ENCODE assay signal across 20 mouse cellular contexts in genomic region chr19:50490721-50491120, GRCm38 (mm10).
DNase-seq lines count a peak whose midpoint lies in the region; ATAC-seq and TF ChIP-seq lines count a peak whose summit lies in the region.
"Had no signal": no experiment of that assay in that cellular context is flagged by ENCODE, and none has a peak within 500 bp of the region (broad histone marks: within the 10 kb centered on the region; RNA-seq: fewer than 3 reads in every experiment).

No protein-coding gene starts in this region.

- no peak overlapping the region for H3K4me3 ChIP-seq in forebrain, embryonic 13.5 days
- H3K4me3 ChIP-seq in forebrain, embryonic 12.5 days (replicated peaks): no peak overlapping the region
- no peak overlapping the region for H3K4me3 ChIP-seq in kidney, postnatal 0 days (replicated peaks; ENCODE audit: low read depth, low read length)
- no peak overlapping the region for H3K4me3 ChIP-seq in neural tube, embryonic 12.5 days
- no peak overlapping the region for H3K4me3 ChIP-seq in neural tube, embryonic 15.5 days (replicated peaks)
- H3K4me3 ChIP-seq: embryonic facial prominence, embryonic 10.5 days; heart, embryonic 12.5 days; hindbrain, embryonic 10.5 days had no signal

- no peak overlapping the region for H3K9ac ChIP-seq in forebrain, embryonic 13.5 days
- no peak overlapping the region for H3K9ac ChIP-seq in forebrain, embryonic 12.5 days
- H3K9ac ChIP-seq in kidney, postnatal 0 days (ENCODE audit: low read depth, low read length): no peak overlapping the region
- no peak overlapping the region for H3K9ac ChIP-seq in neural tube, embryonic 12.5 days
- no peak overlapping the region for H3K9ac ChIP-seq in neural tube, embryonic 15.5 days (replicated peaks)
- H3K9ac ChIP-seq: heart, embryonic 12.5 days; hindbrain, embryonic 14.5 days had no signal

- no peak overlapping the region for H3K27ac ChIP-seq in forebrain, embryonic 13.5 days
- H3K27ac ChIP-seq in forebrain, embryonic 12.5 days: no peak overlapping the region
- H3K27ac ChIP-seq in kidney, postnatal 0 days: no peak overlapping the region
- no peak overlapping the region for H3K27ac ChIP-seq in neural tube, embryonic 12.5 days
- H3K27ac ChIP-seq in neural tube, embryonic 15.5 days (replicated peaks): no peak overlapping the region
- H3K27ac ChIP-seq: embryonic facial prominence, embryonic 10.5 days; hindbrain, embryonic 10.5 days; hindbrain, embryonic 14.5 days had no signal

- peaks cover 38% of the 10 kb centered on the region for H3K4me1 ChIP-seq in forebrain, embryonic 13.5 days
- peaks cover 18% of the 10 kb centered on the region for H3K4me1 ChIP-seq in forebrain, embryonic 12.5 days
- H3K4me1 ChIP-seq in kidney, postnatal 0 days (replicated peaks; ENCODE audit: insufficient read depth, low read length): no peaks in the 10 kb centered on the region
- H3K4me1 ChIP-seq in neural tube, embryonic 12.5 days: peaks cover 8% of the 10 kb centered on the region; the same call in 1 of the 2 replicates
- H3K4me1 ChIP-seq in neural tube, embryonic 15.5 days: peaks cover 30% of the 10 kb centered on the region
- H3K4me1 ChIP-seq: embryonic facial prominence, embryonic 10.5 days had no signal

- H3K4me2 ChIP-seq in forebrain, embryonic 13.5 days: no peak overlapping the region
- no peak overlapping the region for H3K4me2 ChIP-seq in forebrain, embryonic 12.5 days
- H3K4me2 ChIP-seq in kidney, postnatal 0 days (ENCODE audit: low read length): no peak overlapping the region
- no peak overlapping the region for H3K4me2 ChIP-seq in neural tube, embryonic 12.5 days (replicated peaks)
- H3K4me2 ChIP-seq in neural tube, embryonic 15.5 days: no peak overlapping the region
- H3K4me2 ChIP-seq: heart, embryonic 12.5 days; hindbrain, embryonic 14.5 days had no signal

- H3K9me3 ChIP-seq in forebrain, embryonic 13.5 days (replicated peaks): no peaks in the 10 kb centered on the region
- H3K9me3 ChIP-seq in forebrain, embryonic 12.5 days: no peaks in the 10 kb centered on the region
- H3K9me3 ChIP-seq in kidney, postnatal 0 days (replicated peaks; ENCODE audit: low read length): no peaks in the 10 kb centered on the region
- H3K9me3 ChIP-seq in neural tube, embryonic 12.5 days: no peaks in the 10 kb centered on the region
- H3K9me3 ChIP-seq in neural tube, embryonic 15.5 days (replicated peaks): no peaks in the 10 kb centered on the region
- H3K9me3 ChIP-seq: embryonic facial prominence, embryonic 10.5 days; heart, embryonic 12.5 days; hindbrain, embryonic 10.5 days had no signal

- no peak for TF ChIP-seq CTCF in kidney, postnatal 0 days (IDR thresholded peaks at IDR 0.05; ENCODE audit: low read depth)

- ATAC-seq in forebrain, embryonic 13.5 days: peak; percentile 59
- no peak for ATAC-seq in forebrain, embryonic 12.5 days (ENCODE audit: low FRiP score)
- ATAC-seq in kidney, postnatal 0 days (replicated peaks; ENCODE audit: low FRiP score, low read depth): no peak
- ATAC-seq in neural tube, embryonic 12.5 days (ENCODE audit: low FRiP score, low read depth): peak; percentile 46; the same call in 1 of the 2 replicates
- ATAC-seq in neural tube, embryonic 15.5 days (ENCODE audit: low FRiP score): no peak; the same call in 1 of the 2 replicates
- ATAC-seq: CD4-positive, CD25-positive, alpha-beta regulatory T cell, adult 4 months; inflammation-experienced regulatory T-cells, adult 6 months had no signal

- H3K36me3 ChIP-seq in forebrain, embryonic 13.5 days (ENCODE audit: poor library complexity, severe bottlenecking): no peaks in the 10 kb centered on the region
- H3K36me3 ChIP-seq in forebrain, embryonic 12.5 days (replicated peaks): no peaks in the 10 kb centered on the region
- H3K36me3 ChIP-seq in kidney, postnatal 0 days (ENCODE audit: insufficient read depth, low read length): no peaks in the 10 kb centered on the region
- H3K36me3 ChIP-seq in neural tube, embryonic 12.5 days: no peaks in the 10 kb centered on the region
- H3K36me3 ChIP-seq in neural tube, embryonic 15.5 days: no peaks in the 10 kb centered on the region
- H3K36me3 ChIP-seq: embryonic facial prominence, embryonic 10.5 days; G1E; heart, embryonic 12.5 days; hindbrain, embryonic 10.5 days had no signal

- WGBS in forebrain, embryonic 13.5 days: 40% methylated on average over 2 of the region's 2 CpGs
- WGBS in forebrain, embryonic 12.5 days: 59% methylated on average over 2 of the region's 2 CpGs
- 50% methylated on average over 2 of the region's 2 CpGs for WGBS in kidney, postnatal 0 days
- WGBS in neural tube, embryonic 12.5 days: 41% methylated on average over 2 of the region's 2 CpGs
- 35% methylated on average over 2 of the region's 2 CpGs for WGBS in neural tube, embryonic 15.5 days

- peak; percentile 13 for DNase-seq in kidney, postnatal 0 days (ENCODE audit: low spot score)
- no peak for DNase-seq in kidney, postnatal 10 days
- DNase-seq in retina, embryonic 14.5 days (ENCODE audit: low spot score): no peak
- DNase-seq: adrenal gland, adult 8-10 months; adrenal gland, postnatal 36 days; B cell, adult 2 months; cerebellum, adult 2 months; cerebellum, postnatal 10 days; gastrocnemius, postnatal 14 days had no signal

- no peaks in the 10 kb centered on the region for H3K27me3 ChIP-seq in forebrain, embryonic 13.5 days
- H3K27me3 ChIP-seq in forebrain, embryonic 12.5 days: no peaks in the 10 kb centered on the region
- no peaks in the 10 kb centered on the region for H3K27me3 ChIP-seq in kidney, postnatal 0 days (ENCODE audit: insufficient read depth, low read length)
- no peaks in the 10 kb centered on the region for H3K27me3 ChIP-seq in neural tube, embryonic 12.5 days (replicated peaks)
- H3K27me3 ChIP-seq in neural tube, embryonic 15.5 days (replicated peaks): no peaks in the 10 kb centered on the region
- H3K27me3 ChIP-seq: heart, embryonic 12.5 days had no signal

Comparison
In these comparisons a context has a peak if more than half of its experiments do, and no peak if none do; other contexts are left out.
1. ATAC-seq: peak in forebrain, embryonic 13.5 days (single experiment) and neural tube, embryonic 12.5 days (single experiment); none in forebrain, embryonic 12.5 days (single experiment), kidney, postnatal 0 days (single experiment) and neural tube, embryonic 15.5 days (single experiment).